Mouse (Mus musculus) ES-E14 (cell line): ENCODE data around the gene Ciz1. TPM values are rescaled to one million over a fixed set of nuclear protein-coding genes. Genes with fewer than 3 reads are reported as not detected.

Source experiments
- DNase-seq: peaks from one replicate; pipeline ENCODE4 v3.0.0-alpha.2; 2013; ENCODE audit warnings: low read depth, low spot score
- H3K27ac ChIP-seq: 2 replicates; pipeline ENCODE4 v1.5.1; 2012; ENCODE audit warnings: low read depth, mild to moderate bottlenecking, low read length, moderate library complexity, mixed read lengths; ENCODE audit not compliant: poor library complexity, insufficient read depth, severe bottlenecking
- H3K36me3 ChIP-seq: 2 replicates; pipeline ENCODE4 v1.6.1; 2012; ENCODE audit warnings: mild to moderate bottlenecking, low read length, moderate library complexity, mixed read lengths; ENCODE audit not compliant: control insufficient read depth, poor library complexity, insufficient read depth, severe bottlenecking
- H3K4me1 ChIP-seq, 2 experiments: fragments of 150-350 bp in 1 of 2; sonication (generic) in 1 of 2; 2 replicates each; pipeline ENCODE4 v1.6.1; 2012; ENCODE audit warnings: low read length in 2 of 2, mild to moderate bottlenecking in 1 of 2, mixed read lengths in 1 of 2; ENCODE audit not compliant: control insufficient read depth in 2 of 2, insufficient read depth in 2 of 2, poor library complexity in 1 of 2
- H3K4me3 ChIP-seq, 2 experiments: fragments of 150-350 bp in 1 of 2; sonication (generic) in 1 of 2; 2 replicates each; pipeline ENCODE4 v1.5.1; 2012; ENCODE audit warnings: low read length in 2 of 2, low read depth in 1 of 2, mild to moderate bottlenecking in 1 of 2, mixed read lengths in 1 of 2; ENCODE audit not compliant: insufficient read depth in 1 of 2, poor library complexity in 1 of 2, severe bottlenecking in 1 of 2
- H3K9ac ChIP-seq: 2 replicates; pipeline ENCODE4 v1.6.1; 2012; ENCODE audit warnings: low read depth, mild to moderate bottlenecking, low read length, mixed read lengths; ENCODE audit not compliant: poor library complexity, insufficient read depth, severe bottlenecking
- H3K9me3 ChIP-seq: fragments of 150-350 bp; sonication (generic); 2 replicates; pipeline ENCODE4 v1.6.1; 2012; ENCODE audit warnings: low read depth, mild to moderate bottlenecking, low read length; ENCODE audit not compliant: control insufficient read depth, insufficient read depth
- CHD2 ChIP-seq: IDR thresholded peaks from 2 replicates; pipeline ENCODE4 v1.6.1; 2014; ENCODE audit warnings: mild to moderate bottlenecking, low read depth, low read length, inconsistent platforms
- HCFC1 ChIP-seq: IDR thresholded peaks from 2 replicates; pipeline ENCODE4 v1.6.1; 2012; ENCODE audit warnings: low read length, inconsistent platforms, borderline replicate concordance; ENCODE audit not compliant: insufficient read depth
- MAFK ChIP-seq: IDR thresholded peaks from 2 replicates; pipeline ENCODE4 v1.6.1; 2014; ENCODE audit warnings: mild to moderate bottlenecking, low read depth, low read length, inconsistent platforms; ENCODE audit not compliant: insufficient read depth
- ZC3H11A ChIP-seq: IDR thresholded peaks from 2 replicates; pipeline ENCODE4 v1.6.1; 2012; ENCODE audit warnings: low read depth, mild to moderate bottlenecking, inconsistent platforms, low read length, borderline replicate concordance
- ZNF384 ChIP-seq: IDR thresholded peaks from 2 replicates; pipeline ENCODE4 v1.6.1; 2012; ENCODE audit warnings: low read depth, low read length, inconsistent platforms
- in situ Hi-C, 2 experiments: fragments of 600-800 bp; cut with MboI; formaldehyde crosslinking; loops; one replicate each; pipeline ENCODE4 v1.15.1; 2025; ENCODE audit warnings: low sequenced_read_pairs in 2 of 2, inconsistent platforms in 1 of 2; ENCODE audit not compliant: unreplicated experiment in 2 of 2
- total RNA-seq: library from RNA; depleted of rRNA; stranded (reverse); fragments of 300-350 nt; gene quantifications from 2 replicates; pipeline ENCODE4 v1.2.3, GENCODE M21; 2012; rRNA removed

Ciz1 gene
- total RNA-seq, 1 experiment: 13.6 TPM

- Histone ChIP-seq H3K36me3 (no peaks in the 10 kb centered on the region), H3K27ac (no peak overlapping the region), H3K9me3 (no peaks in the 10 kb centered on the region), H3K4me3 (no peak overlapping the region), H3K4me1 (peaks cover 2 to 6% of the 10 kb centered on the region in 2 experiments; a peak in 1 of 4 replicates), H3K9ac (no peak overlapping the region)
- DNase-seq: no peak
- TF ChIP-seq ZNF384 (no peak), CHD2 (no peak), MAFK (no peak), ZC3H11A (no peak), HCFC1 (no peak)
- in situ Hi-C loops: no loop called here
Observed at GRCm38 (mm10) chr2:32426141-32426540, 74.0 kb downstream of the Ciz1 start.

- TF ChIP-seq ZNF384: no peak
- no peak for TF ChIP-seq ZC3H11A
- no peak for TF ChIP-seq CHD2
- TF ChIP-seq MAFK: no peak
- TF ChIP-seq HCFC1: no peak
- in situ Hi-C loops: no loop called here
- Histone ChIP-seq H3K36me3 (no peaks in the 10 kb centered on the region), H3K9ac (no peak overlapping the region), H3K4me1 (peaks cover 2 to 6% of the 10 kb centered on the region in 2 experiments; a peak in 1 of 4 replicates), H3K4me3 (no peak overlapping the region), H3K9me3 (no peaks in the 10 kb centered on the region), H3K27ac (no peak overlapping the region)
- no peak for DNase-seq
Observed at GRCm38 (mm10) chr2:32427720-32428119, 75.6 kb downstream of the Ciz1 start.

DNA sequence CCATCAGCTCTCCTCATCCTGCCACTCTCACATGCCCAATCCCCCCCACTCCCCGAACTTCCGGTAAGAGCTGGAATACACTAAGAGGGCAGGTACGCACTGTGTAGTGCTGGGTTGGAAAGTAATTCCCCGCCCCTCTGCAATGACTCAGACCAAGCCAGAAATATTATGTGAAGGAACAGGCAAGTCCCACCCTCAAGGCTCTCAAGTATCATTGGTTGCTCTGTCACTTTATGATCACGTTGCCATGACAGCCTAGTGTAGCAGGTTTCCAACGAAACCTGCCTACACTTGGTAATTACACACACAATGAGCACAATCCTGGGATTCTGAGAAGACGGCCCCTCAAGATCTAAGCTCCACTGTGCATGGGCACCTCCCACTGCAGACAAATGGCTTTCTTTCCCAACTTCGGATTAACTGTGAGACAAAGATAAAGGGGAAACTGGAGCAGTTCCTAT lies 76.2 kb downstream of the Ciz1 start:
- Histone ChIP-seq H3K9me3 (no peaks in the 10 kb centered on the region), H3K27ac (no peak overlapping the region), H3K4me3 (no peak overlapping the region), H3K4me1 (peaks cover 2 to 6% of the 10 kb centered on the region in 2 experiments; a peak in 1 of 4 replicates), H3K9ac (no peak overlapping the region), H3K36me3 (no peaks in the 10 kb centered on the region)
- in situ Hi-C loops: no loop called here
- TF ChIP-seq CHD2 (no peak), ZNF384 (no peak), ZC3H11A (no peak), HCFC1 (no peak), MAFK (no peak)
- DNase-seq: no peak

GRCm38 (mm10) chr2:32429215-32429891 lies 77.2 kb downstream of the Ciz1 start:
- Histone ChIP-seq H3K4me3 (no peak overlapping the region), H3K27ac (no peak overlapping the region), H3K9me3 (no peaks in the 10 kb centered on the region), H3K4me1 (peaks cover 2% of the 10 kb centered on the region in 2 experiments; a peak in 1 of 4 replicates), H3K9ac (no peak overlapping the region), H3K36me3 (no peaks in the 10 kb centered on the region)
- DNase-seq: no peak
- in situ Hi-C loops: no loop called here
- TF ChIP-seq MAFK (no peak), CHD2 (no peak), ZC3H11A (no peak), HCFC1 (no peak), ZNF384 (no peak)

Other genes with a start within 250 kb of the Ciz1 start
- gene Prrc2b, start 201.2 kb upstream of the Ciz1 start, total RNA-seq: 75.1 and 88.5 TPM in 2 replicates
- 36.5 and 63.7 TPM in 2 replicates for gene Pomt1, start 115.7 kb upstream of the Ciz1 start, total RNA-seq
- gene Uck1, start 92.2 kb upstream of the Ciz1 start, total RNA-seq: 52.1 and 56.8 TPM in 2 replicates
- 42.2 and 49.9 TPM in 2 replicates for gene Golga2, start 64.9 kb upstream of the Ciz1 start, total RNA-seq
- gene Swi5, start 64.3 kb upstream of the Ciz1 start, total RNA-seq: 172 and 280 TPM in 2 replicates
- 1.5 and 2.5 TPM in 2 replicates for gene Dnm1, start 1.0 kb downstream of the Ciz1 start, total RNA-seq
- 20.0 and 31.3 TPM in 2 replicates for gene 1110008P14Rik, start 29.6 kb downstream of the Ciz1 start, total RNA-seq
- not detected in 2 replicates for gene Lcn2, start 35.9 kb downstream of the Ciz1 start, total RNA-seq
- 24.9 and 30.7 TPM in 2 replicates for gene Ptges2, start 43.6 kb downstream of the Ciz1 start, total RNA-seq
- 2.1 and 2.5 TPM in 2 replicates for gene Naif1, start 98.1 kb downstream of the Ciz1 start, total RNA-seq
- 22.1 and 23.4 TPM in 2 replicates for gene Slc25a25, start 99.1 kb downstream of the Ciz1 start, total RNA-seq
- gene Fam102a, start 183.0 kb downstream of the Ciz1 start, total RNA-seq: 11.6 TPM in 2 replicates
- 38.0 and 44.1 TPM in 2 replicates for gene Dpm2, start 218.5 kb downstream of the Ciz1 start, total RNA-seq
- 3.5 and 5.0 TPM in 2 replicates for gene Pip5kl1, start 222.5 kb downstream of the Ciz1 start, total RNA-seq
- gene 9430097D07Rik, start 223.4 kb downstream of the Ciz1 start, total RNA-seq: 0.37 and 0.71 TPM in 2 replicates
- gene St6galnac4, start 234.8 kb downstream of the Ciz1 start, total RNA-seq: 9.4 and 14.8 TPM in 2 replicates
- 18.0 and 27.2 TPM in 2 replicates for gene St6galnac6, start 247.4 kb downstream of the Ciz1 start, total RNA-seq